Mouse (Mus musculus) embryonic fibroblast, embryonic 13.5 days (primary cell): ENCODE results near the gene Arhgap17. TPM values are rescaled to one million over a fixed set of nuclear protein-coding genes. Genes with fewer than 3 reads are reported as not detected.

Experiments
- H3K27ac ChIP-seq: 2 replicates; pipeline ENCODE4 v1.5.1; 2012; ENCODE audit warnings: low read length, control low read depth, inconsistent platforms; ENCODE audit not compliant: insufficient read depth
- H3K4me1 ChIP-seq: 2 replicates; pipeline ENCODE4 v1.6.1; 2011; ENCODE audit warnings: low read length; ENCODE audit not compliant: control insufficient read depth, insufficient read depth
- H3K4me3 ChIP-seq: 2 replicates; pipeline ENCODE4 v1.5.1; 2011; ENCODE audit warnings: mild to moderate bottlenecking, control low read depth, low read length; ENCODE audit not compliant: insufficient read depth
- CTCF ChIP-seq: IDR thresholded peaks from 2 replicates; pipeline ENCODE4 v1.5.1; 2011; ENCODE audit warnings: mild to moderate bottlenecking, control low read depth, low read length, moderate library complexity, borderline replicate concordance; ENCODE audit not compliant: insufficient read depth
- POLR2A ChIP-seq: IDR thresholded peaks from 2 replicates; pipeline ENCODE4 v1.6.1; 2011; ENCODE audit warnings: low read depth, mild to moderate bottlenecking, control low read depth, low read length, moderate library complexity
- polyA plus RNA-seq: library from polyadenylated mRNA; stranded (reverse); fragments of >200 nt; gene quantifications from 2 replicates; pipeline ENCODE4 v1.2.4, GENCODE M21; 2011; ENCODE audit warnings: low read depth; ENCODE audit not compliant: missing spikeins, insufficient read length

Gene Arhgap17
- polyA plus RNA-seq, 1 experiment, result 30.7 TPM

DNA sequence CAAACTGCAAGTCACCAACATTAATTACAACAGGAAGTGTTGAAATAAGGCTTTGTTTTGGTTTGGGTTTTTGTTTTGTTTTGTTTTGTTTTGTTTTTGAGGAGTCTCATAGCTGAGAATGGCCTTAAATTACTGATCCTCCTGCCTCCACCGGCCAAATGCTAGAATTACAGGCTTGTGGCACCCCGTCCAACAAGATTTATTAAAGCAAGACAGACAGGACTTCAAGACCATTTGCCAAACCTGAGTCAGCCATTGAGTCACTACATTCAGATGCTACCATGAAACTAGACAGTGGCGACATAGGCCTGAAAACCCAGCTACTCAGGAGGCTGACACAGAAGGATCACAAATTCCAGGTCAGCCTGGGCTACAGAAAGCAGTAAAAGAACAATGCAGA, 1.8 kb upstream of the Arhgap17 start:
- Histone ChIP-seq H3K4me3 (no peak overlapping the region), H3K4me1 (peaks cover 14% of the 10 kb centered on the region), H3K27ac (peak overlapping the region; percentile 50; the same call in 1 of the 2 replicates)
- TF ChIP-seq POLR2A, result 0 out of 2 replicates have a peak, but pooled peaks have one; percentile 12
- no peak for TF ChIP-seq CTCF

GRCm38 (mm10) chr7:123370700-123371099, 985 bp upstream of the Arhgap17 start:
- H3K4me1 ChIP-seq, result peaks cover 15% of the 10 kb centered on the region
- H3K27ac ChIP-seq, result peak overlapping the region; percentile 44; the same call in 1 of the 2 replicates
- TF ChIP-seq POLR2A (no peak), CTCF (no peak)
- peak overlapping the region; percentile 64 for H3K4me3 ChIP-seq

- Histone ChIP-seq H3K27ac (peak overlapping the region; percentile 60), H3K4me1 (peaks cover 17% of the 10 kb centered on the region), H3K4me3 (peak overlapping the region; percentile 99)
- TF ChIP-seq POLR2A, result no peak
- no peak for TF ChIP-seq CTCF
Measured at GRCm38 (mm10) chr7:123368778-123369746, 653 bp downstream of the Arhgap17 start.

GRCm38 (mm10) chr7:123368187-123368586, 1.5 kb downstream of the Arhgap17 start:
- TF ChIP-seq POLR2A, result no peak
- TF ChIP-seq CTCF, result no peak
- peak overlapping the region; percentile 19; the same call in 1 of the 2 replicates for H3K27ac ChIP-seq
- H3K4me3 ChIP-seq, result peak overlapping the region; percentile 99
- H3K4me1 ChIP-seq, result peaks cover 17% of the 10 kb centered on the region

DNA sequence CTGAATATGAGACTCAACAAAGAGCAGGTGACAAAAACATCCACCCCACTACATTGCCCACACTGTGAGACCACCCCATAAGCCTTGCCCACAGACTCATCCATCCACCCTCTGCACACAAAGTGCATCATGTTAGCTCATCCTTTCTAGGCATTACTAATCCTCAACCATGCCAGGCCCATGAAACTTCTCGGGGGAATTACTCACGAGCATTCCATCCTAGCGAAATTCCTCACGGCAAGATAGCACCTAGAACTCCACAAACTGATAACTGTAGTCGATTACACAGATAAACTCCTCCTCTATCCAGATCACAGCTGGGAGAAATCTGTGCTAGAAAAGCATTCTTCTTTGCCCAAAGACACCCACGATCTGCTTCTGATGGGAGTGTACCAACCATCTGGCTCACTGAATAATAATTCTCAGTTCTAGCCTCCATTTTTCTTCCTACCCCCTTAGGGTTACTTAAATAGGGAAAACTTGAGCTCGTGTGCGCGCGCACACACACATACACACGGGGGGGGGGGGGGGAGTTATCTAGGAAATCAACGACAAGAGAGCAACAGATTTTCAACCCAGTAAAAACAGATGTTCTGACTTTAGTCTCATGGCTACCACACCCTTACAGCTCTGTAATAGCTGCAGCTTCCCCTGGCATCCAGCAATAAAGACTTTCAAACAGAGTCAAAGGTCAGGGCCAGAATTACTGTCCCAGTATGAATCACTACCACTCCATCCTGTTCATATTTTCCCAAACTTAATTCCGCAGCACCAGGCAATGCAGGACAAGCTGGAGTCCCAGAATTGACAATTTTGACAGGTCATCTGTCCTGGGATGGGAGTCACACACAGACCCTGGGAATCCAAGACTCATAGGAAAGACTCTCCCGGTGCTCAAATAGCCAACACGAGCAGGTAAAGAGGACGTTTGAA, 2.2 kb downstream of the Arhgap17 start:
- Histone ChIP-seq H3K4me1 (peaks cover 17% of the 10 kb centered on the region), H3K27ac (peak overlapping the region; percentile 36; the same call in 1 of the 2 replicates), H3K4me3 (peak overlapping the region; percentile 99)
- TF ChIP-seq POLR2A (no peak), CTCF (no peak)

GRCm38 (mm10) chr7:123366806-123367205, 2.9 kb downstream of the Arhgap17 start:
- TF ChIP-seq CTCF (no peak), POLR2A (no peak)
- Histone ChIP-seq H3K4me1 (peaks cover 13% of the 10 kb centered on the region), H3K4me3 (no peak overlapping the region)

DNA sequence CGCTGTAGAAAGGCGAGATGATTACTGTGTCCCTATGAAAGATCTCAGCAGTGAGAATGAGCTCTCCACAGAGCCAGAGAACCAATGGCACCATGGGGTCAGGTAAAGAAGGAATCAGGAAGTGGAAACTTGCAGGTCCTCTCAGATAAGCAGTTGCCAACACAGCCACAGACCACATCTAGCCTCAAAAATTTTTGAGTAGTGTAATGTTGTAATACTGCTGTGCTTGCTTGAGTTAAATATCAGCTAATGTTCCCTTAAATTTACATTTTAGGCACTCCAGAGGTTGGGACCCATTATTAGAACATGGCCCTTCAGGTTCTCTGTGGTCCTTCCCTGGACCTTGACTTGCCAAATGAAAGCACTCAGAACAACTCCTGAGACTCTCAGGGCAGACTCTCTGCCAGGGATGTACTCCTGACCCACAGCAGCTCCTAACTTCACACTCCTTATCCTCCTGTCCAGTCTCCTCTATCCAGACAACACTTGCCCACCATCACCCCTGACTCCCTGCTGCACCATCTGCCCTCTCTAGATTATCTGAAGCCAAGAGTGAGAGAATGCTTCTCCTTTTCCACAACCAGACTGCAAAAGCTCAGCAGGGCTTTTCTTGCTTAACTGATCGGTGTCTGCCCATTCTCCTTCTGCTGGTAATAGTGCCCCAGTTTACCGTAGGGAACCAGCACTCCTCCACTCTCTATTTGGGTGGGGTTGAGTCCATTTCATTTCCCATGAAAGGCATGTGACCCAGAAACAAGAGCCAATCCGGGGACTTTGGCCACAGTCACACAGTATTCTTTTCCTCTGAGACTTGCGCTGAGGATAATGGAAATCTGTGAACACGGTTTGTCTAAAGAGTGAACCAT, 3.6 kb downstream of the Arhgap17 start:
- TF ChIP-seq POLR2A (no peak), CTCF (no peak)
- Histone ChIP-seq H3K4me1 (peaks cover 10% of the 10 kb centered on the region), H3K4me3 (no peak overlapping the region), H3K27ac (no peak overlapping the region)

More at GRCm38 (mm10) chr7:123366806-123367205, 2.9 kb downstream of the Arhgap17 start:
- no peak overlapping the region for H3K27ac ChIP-seq

- no peak overlapping the region for H3K27ac ChIP-seq
- no peak overlapping the region for H3K4me3 ChIP-seq
- peaks cover 10% of the 10 kb centered on the region for H3K4me1 ChIP-seq
- TF ChIP-seq CTCF (no peak), POLR2A (no peak)
Measured at GRCm38 (mm10) chr7:123363971-123364370, 5.7 kb downstream of the Arhgap17 start.

DNA sequence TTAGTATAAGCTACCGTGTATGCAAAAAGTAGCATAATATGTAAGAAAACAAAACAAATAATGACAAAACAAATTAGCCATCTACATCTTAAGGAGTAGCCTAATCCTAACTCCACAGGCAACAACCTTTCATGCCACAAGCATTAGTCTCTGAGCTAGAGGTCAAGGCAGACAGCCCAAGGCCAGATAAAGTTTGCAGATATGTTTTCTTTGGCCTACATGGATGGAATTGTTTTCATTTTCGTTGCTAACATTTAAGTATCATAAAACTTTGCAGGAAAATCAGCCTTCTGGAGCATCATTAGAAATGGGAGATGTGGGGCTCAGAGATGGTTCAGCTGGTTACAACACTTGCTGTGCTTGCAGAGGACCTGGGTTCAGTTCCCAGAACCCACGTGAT, 6.9 kb downstream of the Arhgap17 start:
- H3K4me1 ChIP-seq, result peaks cover 6% of the 10 kb centered on the region
- TF ChIP-seq POLR2A (no peak), CTCF (no peak)
- H3K4me3 ChIP-seq, result no peak overlapping the region
- no peak overlapping the region for H3K27ac ChIP-seq
